Mouse (Mus musculus) forebrain, embryonic 13.5 days (tissue): Measurements from ENCODE around the gene Traf4. TPM values are rescaled to one million over a fixed set of nuclear protein-coding genes. Genes with fewer than 3 reads are reported as not detected.

Experiments
- microRNA-seq: library from miRNA; unstranded; fragments of <30 nt; microRNA quantifications from one replicate; pipeline ENCODE4, GENCODE M21; 2016
- polyA plus RNA-seq: library from polyadenylated mRNA; unstranded; fragments of >200 nt; fragmentation: Nextera tagmentation; extraction: Ambion mirVana; gene quantifications from 2 replicates; pipeline ENCODE4 v1.2.1, GENCODE M21; 2015

Traf4 gene
- polyA plus RNA-seq, 1 experiment from 2014 or later, result 114 TPM

Small RNA genes lying within 50 kb of the gene (microRNA-seq; reads per million reads assigned to microRNA genes)
- not detected for gene Mir7653

Other genes with a start within 250 kb of the Traf4 start
- 141 and 165 TPM in 2 replicates for gene Sez6, start 234.8 kb downstream of the Traf4 start, polyA plus RNA-seq
- 20.7 and 24.5 TPM in 2 replicates for gene Phf12, start 182.8 kb downstream of the Traf4 start, polyA plus RNA-seq
- 23.4 and 26.6 TPM in 2 replicates for gene Dhrs13, start 133.3 kb downstream of the Traf4 start, polyA plus RNA-seq
- gene Flot2, start 127.7 kb downstream of the Traf4 start, polyA plus RNA-seq, result 69.6 and 78.1 TPM in 2 replicates
- 33.0 and 36.6 TPM in 2 replicates for gene Eral1, start 85.2 kb downstream of the Traf4 start, polyA plus RNA-seq
- 22.1 and 23.7 TPM in 2 replicates for gene Fam222b, start 70.9 kb downstream of the Traf4 start, polyA plus RNA-seq
- gene Nek8, start 11.1 kb upstream of the Traf4 start, polyA plus RNA-seq, result 5.4 and 8.7 TPM in 2 replicates
- gene Tlcd1, start 11.1 kb upstream of the Traf4 start, polyA plus RNA-seq, result 4.7 and 7.6 TPM in 2 replicates
- gene Rpl23a, start 18.0 kb upstream of the Traf4 start, polyA plus RNA-seq, result 970 and 1,119 TPM in 2 replicates
- 39.7 and 42.1 TPM in 2 replicates for gene Rab34, start 22.8 kb upstream of the Traf4 start, polyA plus RNA-seq
- gene Proca1, start 27.8 kb upstream of the Traf4 start, polyA plus RNA-seq, result 1.3 and 1.6 TPM in 2 replicates
- gene Sdf2, start 80.2 kb upstream of the Traf4 start, polyA plus RNA-seq, result 62.7 and 64.1 TPM in 2 replicates
- 24.9 and 29.4 TPM in 2 replicates for gene Supt6, start 80.4 kb upstream of the Traf4 start, polyA plus RNA-seq
- gene 2610507B11Rik, start 96.2 kb upstream of the Traf4 start, polyA plus RNA-seq, result 61.8 and 73.0 TPM in 2 replicates
- 0.18 and 0.35 TPM in 2 replicates for gene BC030499, start 125.3 kb upstream of the Traf4 start, polyA plus RNA-seq
- 41.8 and 46.4 TPM in 2 replicates for gene Spag5, start 135.9 kb upstream of the Traf4 start, polyA plus RNA-seq
- 135 and 142 TPM in 2 replicates for gene Aldoc, start 157.4 kb upstream of the Traf4 start, polyA plus RNA-seq
- 55.0 and 62.0 TPM in 2 replicates for gene Pigs, start 162.8 kb upstream of the Traf4 start, polyA plus RNA-seq
- 68.7 and 70.2 TPM in 2 replicates for gene Unc119, start 177.9 kb upstream of the Traf4 start, polyA plus RNA-seq
- not detected in 2 replicates for gene Foxn1, start 221.0 kb upstream of the Traf4 start, polyA plus RNA-seq